Mouse (Mus musculus) heart, adult 2 months (tissue): ENCODE results near the gene Sfmbt1. TPM values are rescaled to one million over a fixed set of nuclear protein-coding genes. Genes with fewer than 3 reads are reported as not detected.

Source experiments
- DNase-seq, 2 experiments: peaks; one replicate each; pipeline ENCODE4 v3.0.0; 2021
- H3K27ac ChIP-seq: fragments of 200-600 bp; 2 replicates; pipeline ENCODE4 v1.8.1; 2022
- H3K27me3 ChIP-seq: fragments of 200-500 bp; 2 replicates; pipeline ENCODE4 v1.6.1; 2012; ENCODE audit warnings: mild to moderate bottlenecking, low read length, inconsistent platforms, mixed read lengths; ENCODE audit not compliant: control insufficient read depth, insufficient read depth
- H3K36me3 ChIP-seq: fragments of 200-500 bp; 2 replicates; pipeline ENCODE4 v1.6.1; 2012; ENCODE audit warnings: low read length, inconsistent platforms; ENCODE audit not compliant: control insufficient read depth, insufficient read depth
- H3K4me1 ChIP-seq: fragments of 200-500 bp; 2 replicates; pipeline ENCODE4 v1.6.1; 2011; ENCODE audit warnings: low read length; ENCODE audit not compliant: control insufficient read depth, insufficient read depth
- H3K4me3 ChIP-seq: fragments of 200-600 bp; 2 replicates; pipeline ENCODE4 v1.8.1; 2022
- H3K79me2 ChIP-seq: fragments of 200-500 bp; replicated peaks from 2 replicates; pipeline ENCODE4 v1.6.1; 2012; ENCODE audit warnings: mild to moderate bottlenecking, inconsistent platforms, low read length, moderate library complexity, mixed read lengths; ENCODE audit not compliant: control insufficient read depth, insufficient read depth
- H3K9ac ChIP-seq: fragments of 200-500 bp; 2 replicates; pipeline ENCODE4 v1.6.1; 2012; ENCODE audit warnings: low read depth, mild to moderate bottlenecking, control low read depth, inconsistent platforms, low read length, mixed read lengths
- CTCF ChIP-seq: fragments of 200-600 bp; IDR thresholded peaks from 2 replicates; pipeline ENCODE4 v1.8.1; 2022; ENCODE audit warnings: antibody characterized with exemption, mild to moderate bottlenecking, moderate library complexity
- EP300 ChIP-seq: fragments of 200-500 bp; IDR thresholded peaks from 2 replicates; pipeline ENCODE4 v1.6.1; 2011; ENCODE audit warnings: low read depth, low read length, control low read depth; ENCODE audit not compliant: insufficient read depth
- POLR2A ChIP-seq: fragments of 200-500 bp; IDR thresholded peaks from 2 replicates; pipeline ENCODE4 v1.6.1; 2011; ENCODE audit warnings: mild to moderate bottlenecking, low read depth, low read length, control low read depth; ENCODE audit not compliant: insufficient read depth
- WGBS: fragments of 180-500 bp; shearing (Covaris S2); methylation state at CpG from one replicate; pipeline ENCODE4 v1.1.7; 2018; 5-methylcytosine and 5-hydroxymethylcytosine counted together
- intact Hi-C: fragments of 180-260 bp; cut with DNase I; formaldehyde crosslinking; loops from one replicate; pipeline ENCODE4 v1.15.1; 2025
- polyA plus RNA-seq: library from polyadenylated mRNA; depleted of rRNA; stranded (reverse); fragments of >200 nt; gene quantifications from 2 replicates; pipeline ENCODE4 v1.2.3, GENCODE M21; 2012
- total RNA-seq, 2 experiments: library from RNA; stranded (reverse); gene quantifications; 2 replicates each; pipeline ENCODE4 v1.2.3; 2021

Gene Sfmbt1
- total and polyA plus RNA-seq, 3 experiments: 1.6 to 14.2 (median 12.9) TPM

DNA sequence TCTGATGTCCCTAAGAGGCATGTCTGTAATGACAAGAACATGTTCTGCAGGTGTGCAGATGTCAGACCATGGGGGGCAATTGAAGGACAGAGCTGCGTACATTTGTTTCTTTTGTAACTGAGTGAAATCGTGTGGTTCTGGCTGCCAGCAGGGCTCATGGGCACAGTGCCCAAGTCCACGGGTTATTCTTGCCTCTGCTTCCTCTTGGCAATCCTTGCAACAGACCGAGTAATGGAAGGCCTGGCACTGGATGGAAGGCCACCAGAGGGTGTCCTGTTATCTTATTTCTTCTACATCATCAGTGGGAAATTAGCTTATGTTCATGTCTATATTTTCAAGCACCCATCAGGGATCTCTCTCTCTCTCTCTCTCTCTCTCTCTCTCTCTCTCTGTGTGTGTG, 19.0 kb upstream of the Sfmbt1 start:
- no peak overlapping the region for H3K27ac ChIP-seq
- H3K9ac ChIP-seq: no peak overlapping the region
- no peaks in the 10 kb centered on the region for H3K36me3 ChIP-seq
- TF ChIP-seq POLR2A (no peak), EP300 (0 out of 2 replicates have a peak, but pooled peaks have one; percentile 25), CTCF (peak; percentile 57)
- 7% methylated on average over 4 of the region's 4 CpGs for whole genome bisulfite sequencing
- H3K4me1 ChIP-seq: peaks cover 2% of the 10 kb centered on the region
- no peaks in the 10 kb centered on the region for H3K79me2 ChIP-seq
- no peak overlapping the region for H3K4me3 ChIP-seq
- no peaks in the 10 kb centered on the region for H3K27me3 ChIP-seq
- intact Hi-C loops: loop anchor here (1.0 kb wide), 1 partner anchor 170 kb away; no protein-coding TSS in a partner anchor
- peak; percentile 72 to 81 for DNase-seq

DNA sequence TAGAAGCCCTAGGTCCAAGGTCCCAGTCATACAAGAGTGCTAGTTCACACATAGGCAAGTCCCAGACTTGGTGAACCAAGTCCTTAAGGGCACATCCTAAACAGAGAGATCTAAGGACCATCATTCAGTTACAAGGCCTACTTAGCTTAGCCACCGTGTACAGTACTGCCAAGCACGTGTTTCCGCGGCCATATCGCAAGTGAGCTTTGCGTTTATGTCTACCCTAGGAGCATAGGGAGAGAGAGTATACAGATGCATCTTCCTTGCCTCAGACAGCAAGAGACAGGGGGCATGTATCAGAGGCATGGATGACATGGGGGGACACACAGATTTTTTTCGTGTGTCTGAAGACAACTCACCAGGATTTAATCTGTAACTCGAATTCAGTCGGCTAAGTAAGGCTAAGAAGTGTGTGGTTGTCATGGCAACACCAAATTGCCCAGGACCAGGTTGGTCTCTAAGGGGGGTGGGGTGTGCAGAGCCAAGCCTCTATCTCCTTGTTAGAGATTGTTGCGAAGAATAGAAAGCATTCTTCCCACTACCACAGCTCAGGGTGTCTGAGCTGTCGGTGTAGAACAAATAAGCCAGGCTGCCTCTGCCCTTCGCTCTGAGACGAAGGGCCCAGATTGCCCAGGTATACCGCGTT, 17.1 kb upstream of the Sfmbt1 start:
- Histone ChIP-seq H3K27ac (no peak overlapping the region), H3K4me1 (peaks cover 2% of the 10 kb centered on the region), H3K9ac (no peak overlapping the region), H3K4me3 (no peak overlapping the region), H3K27me3 (no peaks in the 10 kb centered on the region), H3K36me3 (no peaks in the 10 kb centered on the region), H3K79me2 (no peaks in the 10 kb centered on the region)
- TF ChIP-seq CTCF: no peak
- no peak for TF ChIP-seq EP300
- TF ChIP-seq POLR2A: no peak
- DNase-seq: no peak
- intact Hi-C loops: no loop called here
- WGBS: 89% methylated on average over 15 of the region's 15 CpGs

DNA sequence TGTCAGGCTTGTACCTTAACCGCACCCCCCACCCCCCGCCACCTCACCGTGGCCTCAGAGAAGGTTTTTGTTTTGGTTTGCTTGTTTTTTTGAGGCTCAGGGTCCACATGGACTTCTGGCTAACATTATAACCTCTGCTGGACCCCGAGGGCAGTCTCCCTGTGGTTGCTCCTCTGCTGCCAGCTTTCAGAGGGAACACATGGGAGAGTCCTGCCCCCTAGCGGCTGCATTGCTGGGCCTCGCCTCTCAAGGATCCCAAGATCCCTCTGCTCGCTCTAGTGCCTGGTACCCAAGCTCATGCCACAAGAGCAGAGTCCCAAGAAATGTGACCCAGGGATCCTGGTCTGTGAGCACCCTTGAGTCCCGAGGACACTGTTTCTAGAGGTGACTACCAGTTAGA, 15.0 kb upstream of the Sfmbt1 start:
- Histone ChIP-seq H3K9ac (no peak overlapping the region), H3K27me3 (no peaks in the 10 kb centered on the region), H3K36me3 (no peaks in the 10 kb centered on the region), H3K4me3 (no peak overlapping the region), H3K4me1 (peaks cover 2% of the 10 kb centered on the region), H3K27ac (no peak overlapping the region), H3K79me2 (no peaks in the 10 kb centered on the region)
- 48% methylated on average over 8 of the region's 8 CpGs for WGBS
- no peak for TF ChIP-seq EP300
- TF ChIP-seq CTCF: peak; percentile 68
- intact Hi-C loops: no loop called here
- DNase-seq: peak; percentile 38 to 53

DNA sequence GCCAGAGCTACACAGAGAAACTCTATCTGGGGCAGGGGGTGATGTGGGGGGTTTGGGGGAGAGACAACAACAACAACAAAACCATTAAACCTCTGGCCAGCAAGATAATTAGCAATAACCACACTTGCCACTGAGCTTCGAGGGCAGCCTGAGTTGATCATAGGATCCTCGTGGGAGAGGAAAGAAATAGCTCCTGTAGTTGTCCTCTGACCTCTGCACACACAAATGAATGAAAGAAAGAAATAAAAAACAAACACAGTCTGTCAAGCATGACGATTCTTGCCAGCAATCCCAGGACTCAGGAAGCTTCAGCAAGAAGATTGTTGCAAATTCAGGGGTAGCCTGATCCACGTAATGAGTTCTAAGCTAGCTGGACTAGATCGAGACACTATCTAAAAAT, 12.1 kb upstream of the Sfmbt1 start:
- TF ChIP-seq EP300: no peak
- TF ChIP-seq POLR2A: no peak
- TF ChIP-seq CTCF: no peak
- DNase-seq: no peak
- no peaks in the 10 kb centered on the region for H3K36me3 ChIP-seq
- H3K4me3 ChIP-seq: no peak overlapping the region
- no peak overlapping the region for H3K9ac ChIP-seq
- intact Hi-C loops: no loop called here
- no peaks in the 10 kb centered on the region for H3K27me3 ChIP-seq
- WGBS: 56% methylated on average over 5 of the region's 5 CpGs
- no peaks in the 10 kb centered on the region for H3K79me2 ChIP-seq
- no peak overlapping the region for H3K27ac ChIP-seq
- H3K4me1 ChIP-seq: no peaks in the 10 kb centered on the region

DNA sequence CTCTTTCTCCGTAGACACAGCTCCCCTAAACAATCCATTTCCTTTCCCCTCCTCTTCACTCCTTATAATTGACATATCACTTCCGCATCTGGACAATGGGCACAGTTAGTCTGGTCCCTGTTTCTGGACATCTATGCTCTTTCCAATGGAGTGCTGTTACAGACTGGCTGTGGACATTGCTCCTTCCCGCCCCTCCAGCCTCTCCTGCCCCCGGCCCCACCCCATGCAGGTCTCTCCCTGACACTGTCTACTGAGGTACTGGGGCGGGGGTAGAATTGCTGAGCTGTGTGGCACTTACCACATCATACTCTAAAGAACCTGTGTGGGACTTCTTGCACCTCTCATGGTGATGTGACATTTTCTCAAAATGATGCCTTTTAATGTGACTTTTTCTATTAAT, 11.6 kb upstream of the Sfmbt1 start:
- Histone ChIP-seq H3K79me2 (no peaks in the 10 kb centered on the region), H3K27me3 (no peaks in the 10 kb centered on the region), H3K36me3 (no peaks in the 10 kb centered on the region), H3K9ac (no peak overlapping the region), H3K4me1 (no peaks in the 10 kb centered on the region), H3K4me3 (no peak overlapping the region), H3K27ac (no peak overlapping the region)
- WGBS: 74% methylated on average over 5 of the region's 5 CpGs
- no peak for TF ChIP-seq CTCF
- TF ChIP-seq POLR2A: no peak
- TF ChIP-seq EP300: no peak
- DNase-seq: no peak
- intact Hi-C loops: no loop called here

DNA sequence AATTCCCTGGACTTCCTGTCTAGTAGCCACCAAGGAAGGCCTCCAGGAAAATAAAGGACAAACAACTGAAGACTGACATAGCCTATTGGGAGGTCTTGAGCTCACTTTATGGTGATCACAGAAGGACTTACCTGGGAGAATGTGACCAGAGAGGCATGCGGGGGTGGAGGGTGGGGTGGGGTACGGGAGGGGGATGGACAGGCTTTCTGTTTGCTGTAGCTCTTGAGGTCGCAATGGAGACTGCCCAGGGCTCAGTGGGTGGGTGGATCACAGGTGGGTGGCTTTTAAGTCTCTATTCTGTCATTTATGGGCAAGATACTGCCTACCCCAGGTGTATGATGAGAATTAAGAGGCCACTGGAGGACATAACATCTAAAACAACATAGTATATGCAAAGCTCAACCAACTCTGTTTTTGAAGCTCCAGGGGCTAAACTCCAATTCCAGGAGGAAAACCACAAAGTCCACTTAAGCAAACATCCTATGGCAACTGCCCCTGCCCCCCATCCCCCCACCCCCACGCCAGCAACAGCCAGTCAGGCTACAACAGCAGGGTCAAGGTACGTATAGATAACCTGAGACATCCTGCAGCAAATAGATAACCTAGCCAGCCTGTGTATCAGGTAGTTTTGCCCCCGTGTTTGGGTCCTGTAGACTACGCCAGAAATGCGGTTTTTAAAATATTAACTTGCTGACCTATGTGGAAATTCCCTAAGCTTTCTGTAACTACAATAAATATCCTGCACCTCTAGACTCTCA, 10.4 kb upstream of the Sfmbt1 start:
- 72% methylated on average over 8 of the region's 8 CpGs for WGBS
- Histone ChIP-seq H3K27ac (no peak overlapping the region), H3K4me1 (no peaks in the 10 kb centered on the region), H3K4me3 (no peak overlapping the region), H3K27me3 (no peaks in the 10 kb centered on the region), H3K36me3 (no peaks in the 10 kb centered on the region), H3K79me2 (no peaks in the 10 kb centered on the region), H3K9ac (no peak overlapping the region)
- intact Hi-C loops: no loop called here
- no peak for DNase-seq
- no peak for TF ChIP-seq EP300
- TF ChIP-seq CTCF: no peak
- no peak for TF ChIP-seq POLR2A
